Mouse (Mus musculus) embryonic facial prominence, embryonic 14.5 days (tissue): Measurements from ENCODE around the gene Agtpbp1. TPM values are rescaled to one million over a fixed set of nuclear protein-coding genes. Genes with fewer than 3 reads are reported as not detected.
A peak's percentile ranks its signal among the peaks of the same experiment; 100 is the strongest.
"Not testable (repeated sequence)": the region's sequence is repeated elsewhere in the genome, so short reads cannot be mapped to it uniquely, and the experiment has no call there.

ENCODE experiments used
- ATAC-seq: fragments of 200-750 bp; cut with Nextera tagmentation; 2 replicates; pipeline ENCODE4 v1.8.0; 2017; ENCODE audit warnings: low read depth, moderate number of reproducible peaks, moderate TSS enrichment
- DNase-seq: peaks from one replicate; pipeline ENCODE4 v3.0.0-alpha.2; 2015; ENCODE audit warnings: low spot score
- H3K27ac ChIP-seq: fragments of 300-500 bp; sonication (generic); replicated peaks from 2 replicates; pipeline ENCODE4 v1.5.1; 2014; ENCODE audit warnings: low read depth, mild to moderate bottlenecking, low read length, moderate library complexity
- H3K27me3 ChIP-seq: fragments of 300-500 bp; sonication (generic); replicated peaks from 2 replicates; pipeline ENCODE4 v1.6.1; 2014; ENCODE audit warnings: low read length; ENCODE audit not compliant: control insufficient read depth, insufficient read depth
- H3K36me3 ChIP-seq: fragments of 300-500 bp; sonication (generic); 2 replicates; pipeline ENCODE4 v1.6.1; 2014; ENCODE audit warnings: low read length, mixed read lengths; ENCODE audit not compliant: control insufficient read depth, insufficient read depth
- H3K4me1 ChIP-seq: fragments of 300-500 bp; sonication (generic); 2 replicates; pipeline ENCODE4 v1.6.1; 2014; ENCODE audit warnings: antibody characterized with exemption, low read length; ENCODE audit not compliant: control insufficient read depth, insufficient read depth
- H3K4me2 ChIP-seq: fragments of 300-500 bp; sonication (generic); 2 replicates; pipeline ENCODE4 v1.6.1; 2014; ENCODE audit warnings: low read depth, mild to moderate bottlenecking, low read length, moderate library complexity, mixed read lengths
- H3K4me3 ChIP-seq: fragments of 300-500 bp; sonication (generic); 2 replicates; pipeline ENCODE4 v1.5.1; 2014; ENCODE audit warnings: low read depth, mild to moderate bottlenecking, low read length
- H3K9ac ChIP-seq: fragments of 300-500 bp; sonication (generic); 2 replicates; pipeline ENCODE4 v1.6.1; 2014; ENCODE audit warnings: low read depth, mild to moderate bottlenecking, low read length, moderate library complexity, mixed read lengths
- H3K9me3 ChIP-seq: fragments of 300-500 bp; sonication (generic); 2 replicates; pipeline ENCODE4 v1.6.1; 2016; ENCODE audit warnings: low read length; ENCODE audit not compliant: control insufficient read depth
- WGBS: fragments of 180-500 bp; shearing (Covaris S2); extraction: QIAGEN DNeasy Blood & Tissue Kit; methylation state at CpG from one replicate; pipeline ENCODE4 v1.1.7; 2014; 5-methylcytosine and 5-hydroxymethylcytosine counted together
- polyA plus RNA-seq: library from polyadenylated mRNA; unstranded; fragments of >200 nt; fragmentation: Nextera tagmentation; extraction: Ambion mirVana; gene quantifications from 2 replicates; pipeline ENCODE4 v1.2.1, GENCODE M21; 2014

The Agtpbp1 gene
- polyA plus RNA-seq, 1 experiment from 2014 or later, result 25.2 TPM

GRCm38 (mm10) chr13:59480599-59481483 lies 104.2 kb downstream of the Agtpbp1 start:
- Histone ChIP-seq H3K36me3 (peaks cover 16% of the 10 kb centered on the region), H3K4me2 (no peak overlapping the region), H3K4me1 (no peaks in the 10 kb centered on the region), H3K9me3 (no peaks in the 10 kb centered on the region), H3K27ac (no peak overlapping the region), H3K9ac (no peak overlapping the region), H3K4me3 (no peak overlapping the region), H3K27me3 (no peaks in the 10 kb centered on the region)
- ATAC-seq (no peak), DNase-seq (no peak)
- 81% methylated on average over 13 of the region's 13 CpGs for WGBS

- H3K27me3 ChIP-seq, H3K9me3 ChIP-seq, H3K4me2 ChIP-seq, H3K27ac ChIP-seq, H3K9ac ChIP-seq, ATAC-seq, DNase-seq, H3K4me3 ChIP-seq, H3K4me1 ChIP-seq: not testable (repeated sequence)
- H3K36me3 ChIP-seq, result peaks cover 18% of the 10 kb centered on the region
- 80% methylated on average over 5 of the region's 7 CpGs for WGBS
Observed at GRCm38 (mm10) chr13:59477928-59478327, 107.1 kb downstream of the Agtpbp1 start.

- H3K4me2 ChIP-seq, result no peak overlapping the region
- H3K9me3 ChIP-seq, result no peaks in the 10 kb centered on the region
- 76% methylated on average over 14 of the region's 14 CpGs for WGBS
- H3K4me3 ChIP-seq, result no peak overlapping the region
- no peak overlapping the region for H3K27ac ChIP-seq
- no peak for DNase-seq
- peaks cover 18% of the 10 kb centered on the region for H3K36me3 ChIP-seq
- H3K9ac ChIP-seq, result no peak overlapping the region
- H3K27me3 ChIP-seq, result no peaks in the 10 kb centered on the region
- ATAC-seq, result no peak
- H3K4me1 ChIP-seq, result no peaks in the 10 kb centered on the region
Observed at GRCm38 (mm10) chr13:59477451-59477850, 107.6 kb downstream of the Agtpbp1 start.

GRCm38 (mm10) chr13:59474973-59475372 lies 110.1 kb downstream of the Agtpbp1 start:
- no peak overlapping the region for H3K4me3 ChIP-seq
- peaks cover 22% of the 10 kb centered on the region for H3K36me3 ChIP-seq
- 56% methylated on average over 8 of the region's 8 CpGs for WGBS
- H3K9me3 ChIP-seq, result no peaks in the 10 kb centered on the region
- no peaks in the 10 kb centered on the region for H3K4me1 ChIP-seq
- no peak overlapping the region for H3K9ac ChIP-seq
- ATAC-seq, result no peak
- DNase-seq, result peak; percentile 59
- no peak overlapping the region for H3K4me2 ChIP-seq
- H3K27me3 ChIP-seq, result no peaks in the 10 kb centered on the region
- no peak overlapping the region for H3K27ac ChIP-seq

- Histone ChIP-seq H3K4me2 (no peak overlapping the region), H3K4me1 (no peaks in the 10 kb centered on the region), H3K9ac (no peak overlapping the region), H3K36me3 (peaks cover 22% of the 10 kb centered on the region), H3K27ac (no peak overlapping the region), H3K27me3 (no peaks in the 10 kb centered on the region), H3K4me3 (no peak overlapping the region), H3K9me3 (no peaks in the 10 kb centered on the region)
- WGBS, result 76% methylated on average over 10 of the region's 10 CpGs
- no peak for DNase-seq
- no peak for ATAC-seq
Observed at GRCm38 (mm10) chr13:59473341-59473740, 111.7 kb downstream of the Agtpbp1 start.

GRCm38 (mm10) chr13:59472222-59472621 lies 112.8 kb downstream of the Agtpbp1 start:
- no peak for DNase-seq
- H3K4me1 ChIP-seq, result peaks cover 8% of the 10 kb centered on the region; the same call in 1 of the 2 replicates
- no peak overlapping the region for H3K9ac ChIP-seq
- no peak for ATAC-seq
- H3K4me3 ChIP-seq, result no peak overlapping the region
- no peaks in the 10 kb centered on the region for H3K27me3 ChIP-seq
- H3K4me2 ChIP-seq, result no peak overlapping the region
- 87% methylated on average over 5 of the region's 5 CpGs for WGBS
- no peak overlapping the region for H3K27ac ChIP-seq
- H3K9me3 ChIP-seq, result no peaks in the 10 kb centered on the region
- peaks cover 17% of the 10 kb centered on the region for H3K36me3 ChIP-seq

GRCm38 (mm10) chr13:59469701-59470100 lies 115.3 kb downstream of the Agtpbp1 start:
- H3K9me3 ChIP-seq, result no peaks in the 10 kb centered on the region
- H3K27ac ChIP-seq, result no peak overlapping the region
- H3K27me3 ChIP-seq, result no peaks in the 10 kb centered on the region
- no peak overlapping the region for H3K4me2 ChIP-seq
- ATAC-seq, result no peak
- peaks cover 8% of the 10 kb centered on the region; the same call in 1 of the 2 replicates for H3K4me1 ChIP-seq
- 93% methylated on average over 5 of the region's 5 CpGs for WGBS
- H3K9ac ChIP-seq, result no peak overlapping the region
- peaks cover 5% of the 10 kb centered on the region; the same call in 1 of the 2 replicates for H3K36me3 ChIP-seq
- no peak overlapping the region for H3K4me3 ChIP-seq
- DNase-seq, result no peak

- Histone ChIP-seq H3K4me1 (peaks cover 8% of the 10 kb centered on the region; the same call in 1 of the 2 replicates), H3K36me3 (peaks cover 7% of the 10 kb centered on the region; the same call in 1 of the 2 replicates), H3K4me2 (no peak overlapping the region), H3K9ac (no peak overlapping the region), H3K4me3 (no peak overlapping the region), H3K27ac (no peak overlapping the region), H3K9me3 (no peaks in the 10 kb centered on the region), H3K27me3 (no peaks in the 10 kb centered on the region)
- no peak for DNase-seq
- ATAC-seq, result no peak
- 68% methylated on average over 8 of the region's 8 CpGs for WGBS
Observed at GRCm38 (mm10) chr13:59468181-59468802, 116.7 kb downstream of the Agtpbp1 start.
